ENCODE assay signal across 10 mouse cellular contexts in genomic region chrX:151116795-151117194, GRCm38 (mm10). TPM values are rescaled to one million over a fixed set of nuclear protein-coding genes. Genes with fewer than 3 reads are reported as not detected.
DNase-seq lines count a peak whose midpoint lies in the region.
"Had no signal": no experiment of that assay in that cellular context is flagged by ENCODE, and none has a peak within 500 bp of the region (broad histone marks: within the 10 kb centered on the region; RNA-seq: fewer than 3 reads in every experiment).

No protein-coding gene starts in this region.

- intact Hi-C loops in gastrocnemius, postnatal 14 days (cut with DNase I; ENCODE audit: low total_unique reads): loop anchor here (10.0 kb wide), 1 partner anchor 152 kb away; no protein-coding TSS in a partner anchor

- no peaks in the 10 kb centered on the region for H3K36me3 ChIP-seq in midbrain, embryonic 10.5 days
- H3K36me3 ChIP-seq: heart, embryonic 13.5 days had no signal

- no peaks in the 10 kb centered on the region for H3K4me1 ChIP-seq in midbrain, embryonic 10.5 days
- H3K4me1 ChIP-seq: heart, embryonic 13.5 days had no signal

- H3K27me3 ChIP-seq in midbrain, embryonic 10.5 days (ENCODE audit: low read depth, poor library complexity, severe bottlenecking): peaks cover 17% of the 10 kb centered on the region; the same call in 1 of the 2 replicates
- H3K27me3 ChIP-seq: heart, embryonic 13.5 days had no signal

- peak; percentile 68 for DNase-seq in embryo, embryonic 10 days (ENCODE audit: low spot score)
- DNase-seq in embryo, embryonic 9.5 days (ENCODE audit: extremely low spot score): no peak
- DNase-seq in CD4-positive helper T cell, adult 2 months (ENCODE audit: low read depth, low spot score): peak; percentile 11
- peak; percentile 44 to 47 for DNase-seq in cerebellum, adult 18-20 months
- peak; percentile 23 for DNase-seq in gastrocnemius, postnatal 14 days
- peak; percentile 27 to 49 for DNase-seq in kidney, postnatal 25 days
- peak; percentile 24 for DNase-seq in midbrain, embryonic 10.5 days (ENCODE audit: low spot score)
- peak; percentile 6 for DNase-seq in thymus, postnatal 0 days (ENCODE audit: low spot score)

- H3K4me3 ChIP-seq in midbrain, embryonic 10.5 days: no peak overlapping the region
- H3K4me3 ChIP-seq: heart, embryonic 13.5 days; myocyte had no signal

- no peak overlapping the region for H3K27ac ChIP-seq in midbrain, embryonic 10.5 days (replicated peaks)
- H3K27ac ChIP-seq: heart, embryonic 13.5 days had no signal

- no peaks in the 10 kb centered on the region for H3K9me3 ChIP-seq in midbrain, embryonic 10.5 days (replicated peaks)
- H3K9me3 ChIP-seq: heart, embryonic 13.5 days had no signal

- 20% methylated on average over 7 of the region's 7 CpGs for WGBS in midbrain, embryonic 10.5 days

RNA-seq across cellular contexts. Expression of gene Tsr2, which starts 20.5 kb away (rescaled TPM):
- total RNA-seq in gastrocnemius, postnatal 14 days (2021): 1 to 10 TPM; 8.7 to 9.7 TPM
- polyA plus RNA-seq in midbrain, embryonic 10.5 days (2016; fragmentation: Nextera tagmentation; extraction: Ambion mirVana): 50.5 and 60.9 TPM in 2 replicates
- polyA plus RNA-seq in thymus, postnatal 0 days (2015; fragmentation: Nextera tagmentation; extraction: Ambion mirVana): 26.6 and 28.7 TPM in 2 replicates
